Mouse (Mus musculus): ENCODE results near the gene Rab22a. TPM values are rescaled to one million over a fixed set of nuclear protein-coding genes. Genes with fewer than 3 reads are reported as not detected.

Rab22a gene
- polyA plus RNA-seq, 1 experiment from 2014 or later: 36.8 TPM

DNA sequence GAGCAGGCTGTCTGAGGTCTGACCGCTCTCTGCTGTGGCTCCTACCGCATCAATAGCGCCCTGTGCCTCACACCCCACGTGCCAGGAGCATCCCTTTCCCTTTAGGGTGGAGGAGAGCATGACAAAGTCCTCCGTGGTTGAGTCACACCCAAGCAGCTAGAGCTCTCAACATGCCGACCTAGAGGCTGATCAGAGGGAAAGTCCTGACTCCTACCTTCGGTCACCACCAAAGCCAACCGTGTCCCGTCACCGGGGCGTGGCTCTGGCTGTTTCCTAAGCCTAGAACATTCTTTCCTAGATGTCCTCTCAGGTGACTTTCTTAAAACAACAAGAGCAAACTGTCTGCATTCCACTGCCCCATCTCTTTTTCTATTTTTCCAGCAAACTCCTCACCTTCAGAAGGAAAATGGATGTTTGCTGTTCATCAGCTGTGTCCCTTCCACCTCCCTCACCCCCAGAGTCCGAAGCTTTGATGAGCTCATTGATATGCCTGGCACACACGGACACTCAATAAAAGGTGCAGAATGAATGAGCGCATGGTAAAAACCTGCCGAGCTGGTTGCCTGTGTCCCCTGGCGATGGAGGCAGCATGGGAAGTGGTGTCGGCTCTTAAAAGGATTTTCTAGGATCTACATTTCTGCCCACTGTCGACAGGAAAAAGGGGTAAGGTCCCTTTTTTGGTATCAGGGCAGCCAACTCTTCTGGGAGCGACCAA, 12.2 kb upstream of the Rab22a start:
- Histone ChIP-seq H3K4me1 (replicated peaks) (peaks cover 10% of the 10 kb centered on the region), H3K4me2 (no peak overlapping the region), H3K27ac (no peak overlapping the region), H3K4me3 (no peak overlapping the region), H3K9me3 (no peaks in the 10 kb centered on the region; the same call in 1 of the 2 replicates), H3K36me3 (peaks cover 10% of the 10 kb centered on the region), H3K9ac (no peak overlapping the region), H3K27me3 (no peaks in the 10 kb centered on the region)
- ATAC-seq (ENCODE audit: low FRiP score): no peak
- 75% methylated on average over 19 of the region's 19 CpGs for WGBS

DNA sequence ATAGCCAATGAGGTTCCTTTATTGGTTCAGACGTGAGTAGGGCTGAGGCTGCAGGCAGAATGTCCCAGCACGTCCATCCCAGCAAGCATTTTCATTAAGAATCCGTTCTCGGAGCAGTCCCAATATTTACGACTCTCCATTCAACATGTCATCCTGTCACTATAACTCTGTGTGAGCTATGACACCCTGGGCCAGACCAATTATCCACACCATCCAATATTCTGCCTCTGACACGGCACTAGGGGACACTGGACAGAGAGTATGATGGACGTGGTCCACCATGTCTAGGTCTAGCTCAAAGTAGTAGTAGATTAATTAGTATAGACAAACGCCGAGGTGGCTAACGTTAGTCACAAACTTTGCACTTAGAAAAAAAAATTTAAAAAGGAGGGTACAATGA, 9.8 kb upstream of the Rab22a start:
- Histone ChIP-seq H3K4me1 (replicated peaks) (0 out of 2 replicates have a peak, but pooled peaks cover 8% of the 10 kb centered on the region), H3K4me2 (no peak overlapping the region), H3K27me3 (no peaks in the 10 kb centered on the region), H3K27ac (no peak overlapping the region), H3K9ac (no peak overlapping the region), H3K36me3 (peaks cover 10% of the 10 kb centered on the region), H3K4me3 (no peak overlapping the region), H3K9me3 (no peaks in the 10 kb centered on the region; the same call in 1 of the 2 replicates)
- no peak for ATAC-seq (ENCODE audit: low FRiP score)
- WGBS: 74% methylated on average over 10 of the region's 10 CpGs

DNA sequence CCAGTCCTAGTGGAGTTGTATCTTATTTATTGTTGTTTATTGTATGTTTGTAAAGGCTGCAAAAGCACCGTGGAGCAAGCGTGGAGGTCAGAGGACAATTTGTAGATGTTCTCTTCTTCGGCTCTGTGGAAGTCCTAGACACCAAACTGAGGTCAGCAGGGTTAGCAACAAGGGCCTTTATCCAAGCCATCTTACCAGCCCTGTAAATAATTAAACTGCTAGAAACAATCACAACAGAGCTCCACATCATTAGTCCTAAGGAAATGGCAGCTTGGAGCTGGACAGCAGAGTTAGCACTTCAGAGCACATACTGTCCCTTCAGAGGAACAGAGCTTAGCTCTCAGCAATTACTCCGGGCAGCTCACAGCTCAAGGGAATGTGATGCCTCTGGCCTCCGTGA, 6.0 kb upstream of the Rab22a start:
- H3K9me3 ChIP-seq: no peaks in the 10 kb centered on the region; the same call in 1 of the 2 replicates
- H3K27ac ChIP-seq: no peak overlapping the region
- no peaks in the 10 kb centered on the region for H3K27me3 ChIP-seq
- peaks cover 10% of the 10 kb centered on the region for H3K36me3 ChIP-seq
- H3K9ac ChIP-seq: no peak overlapping the region
- ATAC-seq (ENCODE audit: low FRiP score): no peak
- no peak overlapping the region for H3K4me2 ChIP-seq
- H3K4me1 ChIP-seq (replicated peaks): peaks cover 16% of the 10 kb centered on the region
- no peak overlapping the region for H3K4me3 ChIP-seq
- 70% methylated on average over 5 of the region's 5 CpGs for WGBS

DNA sequence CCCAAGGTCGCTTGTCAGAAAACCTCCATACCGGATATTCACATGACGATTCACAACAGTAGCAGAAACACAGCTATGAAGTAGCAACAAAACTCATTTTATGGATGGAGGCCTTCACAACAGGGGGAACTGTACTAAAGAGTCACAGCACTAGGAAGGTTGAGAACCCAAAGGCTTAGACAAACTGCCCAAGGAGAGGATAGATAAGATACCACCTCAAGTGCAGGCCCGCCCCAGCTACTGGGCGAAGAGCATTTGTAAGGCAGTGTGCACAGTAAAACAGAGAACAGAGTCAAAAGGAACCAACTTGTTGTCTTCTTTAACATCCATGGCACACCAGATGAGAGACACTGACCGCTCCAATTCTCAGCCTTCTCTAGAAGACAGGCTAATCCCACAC, 1.8 kb upstream of the Rab22a start:
- H3K9ac ChIP-seq: no peak overlapping the region
- H3K27me3 ChIP-seq: no peaks in the 10 kb centered on the region
- H3K4me3 ChIP-seq: no peak overlapping the region
- 92% methylated on average over 6 of the region's 6 CpGs for WGBS
- peaks cover 8% of the 10 kb centered on the region for H3K36me3 ChIP-seq
- H3K4me1 ChIP-seq (replicated peaks): peaks cover 38% of the 10 kb centered on the region
- H3K4me2 ChIP-seq: 0 out of 2 replicates have a peak overlapping the region, but pooled peaks have one; percentile 65
- H3K9me3 ChIP-seq: no peaks in the 10 kb centered on the region
- H3K27ac ChIP-seq: no peak overlapping the region
- no peak for ATAC-seq (ENCODE audit: low FRiP score)

DNA sequence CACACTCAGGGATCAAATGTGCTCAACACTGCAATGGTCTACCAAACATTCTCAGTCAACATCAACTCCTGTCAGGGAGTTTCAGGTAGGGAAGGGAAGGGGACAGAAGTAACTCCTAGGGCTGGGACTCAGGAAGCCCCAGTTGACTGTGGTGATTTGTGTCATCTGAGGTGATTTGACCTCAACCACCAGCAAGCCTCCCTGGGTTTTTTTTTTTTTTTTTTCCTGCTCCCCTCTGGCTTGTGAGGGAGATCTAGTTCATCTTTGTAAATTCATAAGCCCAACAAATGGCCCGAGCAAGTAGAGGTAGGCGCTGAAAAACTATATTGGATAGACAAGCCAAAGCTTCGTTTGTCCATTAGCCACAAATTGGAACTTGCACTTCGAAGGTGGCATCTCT, 1.0 kb upstream of the Rab22a start:
- no peak for ATAC-seq (ENCODE audit: low FRiP score)
- Histone ChIP-seq H3K4me2 (peak overlapping the region; percentile 65), H3K36me3 (peaks cover 16% of the 10 kb centered on the region), H3K4me1 (replicated peaks) (peaks cover 38% of the 10 kb centered on the region), H3K27ac (no peak overlapping the region), H3K9me3 (no peaks in the 10 kb centered on the region), H3K9ac (peak overlapping the region; percentile 70; the same call in 1 of the 2 replicates), H3K4me3 (peak overlapping the region; percentile 92), H3K27me3 (no peaks in the 10 kb centered on the region)
- 91% methylated on average over 4 of the region's 4 CpGs for WGBS

DNA sequence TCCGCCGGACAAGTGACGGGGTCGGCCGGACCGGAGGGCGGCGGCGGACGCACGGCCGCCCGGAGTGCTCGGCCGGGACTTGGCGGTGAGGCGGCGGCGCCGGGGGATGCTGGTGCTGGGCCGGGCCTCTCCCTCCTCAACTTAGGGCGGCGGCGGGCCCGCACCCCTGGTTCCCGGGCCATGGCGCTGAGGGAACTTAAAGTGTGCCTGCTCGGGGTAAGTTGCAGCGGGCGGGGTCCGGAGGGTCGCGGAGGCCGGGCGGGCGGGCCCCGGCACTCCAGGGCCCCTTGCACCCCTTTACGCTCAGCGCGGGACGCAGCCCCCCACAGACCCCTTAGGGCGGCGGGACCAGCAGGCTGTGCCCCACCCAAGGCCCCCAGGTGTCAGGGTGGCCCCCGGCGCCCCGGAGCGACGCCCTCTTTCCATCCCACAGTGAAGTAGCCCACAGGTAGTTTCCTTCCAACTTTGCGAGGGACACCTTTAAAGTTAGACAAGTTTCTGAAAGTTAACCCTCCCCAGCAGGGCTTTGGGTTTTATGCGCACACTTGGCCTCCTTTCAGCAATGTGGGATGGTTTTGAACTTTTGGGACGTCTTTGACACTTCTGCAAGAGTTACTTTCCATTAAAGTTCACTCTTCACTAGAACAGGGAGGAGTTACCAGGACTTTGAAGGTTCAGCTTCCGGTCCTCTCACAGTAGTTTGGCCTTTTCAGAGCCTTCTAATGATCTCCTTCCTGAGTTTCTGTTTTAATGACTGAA, 545 bp downstream of the Rab22a start:
- Histone ChIP-seq H3K4me3 (peak overlapping the region; percentile 92), H3K36me3 (peaks cover 31% of the 10 kb centered on the region), H3K4me1 (replicated peaks) (peaks cover 42% of the 10 kb centered on the region), H3K9me3 (no peaks in the 10 kb centered on the region), H3K27me3 (no peaks in the 10 kb centered on the region), H3K27ac (peak overlapping the region; percentile 66), H3K4me2 (peak overlapping the region; percentile 90), H3K9ac (peak overlapping the region; percentile 88)
- WGBS: 2% methylated on average over 52 of the region's 52 CpGs
- ATAC-seq (ENCODE audit: low FRiP score): no peak; the same call in 1 of the 2 replicates

DNA sequence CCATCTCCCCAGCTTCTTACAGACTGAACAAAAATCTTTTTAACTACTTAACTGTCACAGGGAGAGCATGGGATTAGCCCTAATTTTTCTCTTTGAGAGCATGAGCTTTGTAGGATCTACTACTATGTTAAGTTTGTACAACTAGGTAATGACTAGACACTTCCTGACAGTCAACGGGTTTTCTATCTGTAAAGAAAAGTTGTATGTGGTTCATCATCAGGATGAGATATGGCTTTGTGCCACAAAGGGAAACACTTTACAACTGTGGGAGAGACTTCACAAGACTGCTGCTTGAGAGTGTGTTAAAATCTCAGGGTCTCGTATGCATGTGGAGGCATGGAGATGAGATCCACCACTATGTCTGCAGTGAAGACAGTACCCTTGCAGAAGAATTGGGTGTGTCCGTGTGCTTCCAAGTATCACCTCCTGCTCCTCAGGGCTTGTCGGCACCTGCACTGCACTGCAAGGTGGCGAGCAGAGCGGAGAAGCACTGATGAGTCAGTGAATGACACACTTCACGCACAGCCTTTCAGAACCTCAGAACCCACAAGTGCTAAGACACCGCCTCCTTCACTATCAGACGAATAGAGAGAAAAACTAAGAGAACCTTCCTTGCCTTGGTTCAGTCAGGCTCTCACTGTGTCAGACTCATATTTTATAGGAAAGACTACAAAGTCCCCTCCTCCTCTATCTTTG, 2.8 kb downstream of the Rab22a start:
- peaks cover 37% of the 10 kb centered on the region for H3K4me1 ChIP-seq (replicated peaks)
- ATAC-seq (ENCODE audit: low FRiP score): no peak

DNA sequence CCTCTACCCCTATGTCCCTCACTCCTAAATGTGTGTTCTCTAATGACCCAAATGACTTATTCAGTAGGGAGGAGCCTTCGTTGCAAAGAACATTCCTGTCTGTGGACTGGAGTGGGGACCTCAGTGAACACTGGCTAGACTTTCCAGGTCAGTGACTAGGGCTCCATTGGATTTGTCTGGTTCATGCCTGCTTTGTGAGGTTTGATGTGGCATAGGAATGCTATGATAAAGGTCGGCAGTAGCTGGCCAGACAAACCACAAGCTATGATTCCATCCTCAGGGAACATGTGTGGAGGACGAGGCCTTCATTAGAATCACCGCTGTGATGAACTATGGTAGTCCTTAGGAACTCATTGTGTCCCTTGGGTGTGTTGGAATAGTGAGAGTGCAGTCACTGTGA, 5.2 kb downstream of the Rab22a start:
- ATAC-seq (ENCODE audit: low FRiP score): no peak
- H3K9ac ChIP-seq: no peak overlapping the region
- no peak overlapping the region for H3K4me2 ChIP-seq
- no peak overlapping the region for H3K4me3 ChIP-seq
- no peaks in the 10 kb centered on the region for H3K27me3 ChIP-seq
- no peaks in the 10 kb centered on the region for H3K9me3 ChIP-seq
- 86% methylated on average over 4 of the region's 4 CpGs for WGBS
- peaks cover 40% of the 10 kb centered on the region for H3K36me3 ChIP-seq
- no peak overlapping the region for H3K27ac ChIP-seq
- peaks cover 24% of the 10 kb centered on the region for H3K4me1 ChIP-seq (replicated peaks)

More for the DNA sequence above, 2.8 kb downstream of the Rab22a start:
- Histone ChIP-seq H3K4me3 (no peak overlapping the region), H3K36me3 (peaks cover 40% of the 10 kb centered on the region), H3K9ac (no peak overlapping the region), H3K4me2 (no peak overlapping the region), H3K27ac (no peak overlapping the region), H3K9me3 (no peaks in the 10 kb centered on the region), H3K27me3 (no peaks in the 10 kb centered on the region)
- 94% methylated on average over 9 of the region's 9 CpGs for WGBS

DNA sequence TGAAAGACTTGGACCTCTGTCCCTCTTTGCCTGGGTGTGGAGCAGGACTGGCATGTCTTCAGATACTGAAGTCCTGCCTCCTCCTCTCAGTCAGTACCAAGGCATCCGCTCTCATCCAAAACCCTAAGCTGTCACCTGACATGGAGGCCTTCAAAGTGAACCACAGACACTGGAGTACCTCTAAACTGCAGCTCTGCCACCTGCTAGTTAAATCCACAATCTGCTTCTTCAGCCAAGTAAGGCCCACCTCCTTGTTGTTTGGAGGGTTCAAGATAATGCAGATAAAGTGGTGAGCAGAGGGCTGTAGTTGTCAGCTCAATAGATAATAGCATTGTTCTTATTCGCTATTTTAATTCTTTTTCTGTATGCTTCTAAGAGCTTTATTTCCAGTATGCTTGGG, 5.7 kb downstream of the Rab22a start:
- no peaks in the 10 kb centered on the region for H3K27me3 ChIP-seq
- H3K9ac ChIP-seq: no peak overlapping the region
- peaks cover 22% of the 10 kb centered on the region for H3K4me1 ChIP-seq (replicated peaks)
- H3K9me3 ChIP-seq: no peaks in the 10 kb centered on the region
- no peak for ATAC-seq (ENCODE audit: low FRiP score)
- H3K27ac ChIP-seq: no peak overlapping the region
- no peak overlapping the region for H3K4me3 ChIP-seq
- H3K36me3 ChIP-seq: peaks cover 40% of the 10 kb centered on the region
- 89% methylated on average over 2 of the region's 2 CpGs for WGBS
- no peak overlapping the region for H3K4me2 ChIP-seq

DNA sequence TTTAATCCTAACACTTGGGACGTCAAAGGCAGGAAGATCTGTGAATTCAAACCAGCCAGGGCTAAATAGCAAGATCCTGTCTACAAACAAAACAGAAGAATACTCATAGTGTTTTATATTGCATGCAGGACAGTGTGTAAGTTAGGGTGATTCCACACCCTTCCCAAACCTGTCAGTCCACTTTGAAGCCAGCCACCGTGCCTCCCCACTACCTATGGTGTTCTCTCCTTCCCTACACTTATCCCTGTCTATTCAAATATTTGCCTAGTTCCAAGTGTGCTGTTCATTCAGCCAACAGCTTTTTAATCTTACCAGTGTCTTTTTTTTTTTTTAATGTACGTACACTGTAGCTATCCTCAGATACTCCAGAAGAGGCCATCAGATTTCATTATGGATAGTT, 7.3 kb downstream of the Rab22a start:
- Histone ChIP-seq H3K4me1 (replicated peaks) (peaks cover 14% of the 10 kb centered on the region; the same call in 1 of the 2 replicates), H3K9ac (no peak overlapping the region), H3K27me3 (no peaks in the 10 kb centered on the region), H3K4me3 (no peak overlapping the region), H3K27ac (no peak overlapping the region), H3K4me2 (no peak overlapping the region), H3K9me3 (no peaks in the 10 kb centered on the region), H3K36me3 (peaks cover 39% of the 10 kb centered on the region)
- WGBS: 94% methylated on average over 3 of the region's 3 CpGs
- no peak for ATAC-seq (ENCODE audit: low FRiP score)

DNA sequence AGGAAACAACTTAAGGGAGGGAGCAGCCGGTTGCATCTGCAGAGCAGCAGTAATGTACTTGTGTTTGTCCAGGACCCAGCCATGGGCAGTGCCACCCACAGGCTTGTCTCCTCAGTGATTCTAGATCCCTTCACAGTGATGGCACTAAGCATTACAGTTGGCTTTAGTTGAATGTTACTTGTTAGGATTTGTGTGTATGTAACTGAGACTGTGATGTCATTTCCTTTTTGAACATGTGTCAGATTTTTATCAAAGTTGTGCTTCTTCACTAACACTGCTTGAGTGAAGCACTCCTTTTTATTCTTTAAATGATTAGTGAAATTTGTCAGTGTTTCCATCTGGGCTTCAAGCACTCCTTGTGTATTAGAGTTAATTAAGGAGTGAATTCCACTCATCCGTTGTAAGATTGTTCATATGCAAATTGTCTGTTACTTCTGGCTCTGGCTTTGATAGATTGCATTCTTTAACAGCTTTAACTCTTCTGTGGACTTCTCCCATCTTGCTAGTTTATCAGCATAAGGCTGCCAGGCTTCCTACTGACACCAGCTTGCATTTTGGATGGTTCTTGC, 12.9 kb downstream of the Rab22a start:
- Histone ChIP-seq H3K27me3 (no peaks in the 10 kb centered on the region), H3K4me3 (no peak overlapping the region), H3K9me3 (no peaks in the 10 kb centered on the region), H3K4me1 (replicated peaks) (peaks cover 21% of the 10 kb centered on the region; the same call in 1 of the 2 replicates), H3K9ac (no peak overlapping the region), H3K27ac (no peak overlapping the region; the same call in 1 of the 2 replicates), H3K36me3 (0 out of 2 replicates have a peak, but pooled peaks cover 3% of the 10 kb centered on the region), H3K4me2 (no peak overlapping the region)
- ATAC-seq (ENCODE audit: low FRiP score): no peak
- 58% methylated on average over 2 of the region's 2 CpGs for WGBS

DNA sequence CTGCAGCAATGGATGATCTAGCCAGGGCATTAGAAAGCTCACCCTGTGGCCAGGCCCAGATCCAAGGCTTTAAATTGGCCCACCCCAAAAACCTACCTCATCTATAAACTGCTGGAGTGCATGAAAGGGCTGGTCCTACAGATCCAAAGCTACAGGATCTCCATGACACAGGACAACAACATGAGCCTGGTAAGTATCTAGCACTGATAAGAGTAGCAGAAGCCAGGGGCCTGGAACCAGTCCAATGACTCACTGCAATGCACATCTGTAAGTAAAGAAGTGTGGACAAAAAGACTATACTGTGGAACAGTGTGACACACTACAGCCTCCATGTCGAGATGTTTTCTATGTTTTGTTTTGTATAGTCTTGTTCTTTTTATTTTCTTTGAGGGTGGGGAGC, 13.9 kb downstream of the Rab22a start:
- Histone ChIP-seq H3K27ac (no peak overlapping the region), H3K36me3 (0 out of 2 replicates have a peak, but pooled peaks cover 3% of the 10 kb centered on the region), H3K4me1 (replicated peaks) (peaks cover 21% of the 10 kb centered on the region; the same call in 1 of the 2 replicates), H3K4me3 (no peak overlapping the region), H3K27me3 (no peaks in the 10 kb centered on the region), H3K9ac (no peak overlapping the region), H3K4me2 (no peak overlapping the region), H3K9me3 (no peaks in the 10 kb centered on the region)
- no peak for ATAC-seq (ENCODE audit: low FRiP score)
- 79% methylated on average over 1 of the region's 1 CpGs for WGBS

Data from hindbrain, embryonic 13.5 days (tissue).